Mouse (Mus musculus): ENCODE results near the gene Ten1. TPM values are rescaled to one million over a fixed set of nuclear protein-coding genes. Genes with fewer than 3 reads are reported as not detected.

Gene Ten1
- total RNA-seq, 1 experiment, result 19.1 TPM

DNA sequence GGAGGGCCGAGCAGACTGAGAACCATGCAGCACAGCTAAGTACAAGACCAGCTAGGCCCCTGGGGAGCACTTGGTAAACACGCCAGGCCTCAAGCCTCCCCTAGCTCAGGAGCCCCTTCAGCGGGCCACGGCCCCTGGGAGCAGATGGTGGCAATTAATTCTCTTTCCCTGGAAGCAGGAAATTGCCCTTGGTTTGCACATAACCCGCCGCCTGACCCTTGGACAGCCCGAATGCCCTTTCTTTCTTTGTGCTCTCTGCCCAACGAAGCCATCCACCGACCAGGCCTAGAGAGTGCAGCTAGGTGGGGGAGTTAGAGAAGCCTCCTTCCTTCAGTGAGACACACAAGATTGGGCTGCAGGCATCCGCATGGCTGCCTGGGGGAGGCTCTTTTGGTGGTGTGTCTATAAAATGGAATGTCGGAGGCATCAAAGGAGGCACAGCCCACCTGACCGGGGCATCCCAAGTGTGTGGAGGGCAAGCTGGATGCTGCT lies 43.1 kb downstream of the Ten1 start:
- Histone ChIP-seq H3K4me1 (ENCODE audit: control insufficient read depth in 2 of 2, insufficient read depth in 2 of 2, low read length in 2 of 2, poor library complexity in 1 of 2) (peaks cover 2 to 12% of the 10 kb centered on the region in 2 experiments; a peak in 1 of 4 replicates), H3K9me3 (ENCODE audit: control insufficient read depth, insufficient read depth, low read depth, low read length) (no peaks in the 10 kb centered on the region), H3K9ac (ENCODE audit: insufficient read depth, low read depth, low read length, poor library complexity, severe bottlenecking) (peak overlapping the region; percentile 27; the same call in 1 of the 2 replicates), H3K27ac (ENCODE audit: insufficient read depth, low read depth, low read length, poor library complexity, severe bottlenecking) (no peak overlapping the region), H3K4me3 (ENCODE audit: insufficient read depth in 1 of 2, low read depth in 1 of 2, low read length in 2 of 2, poor library complexity in 1 of 2, severe bottlenecking in 1 of 2) (peak overlapping the region in 1 of 2 experiments; percentile 24; a peak in 1 of 4 replicates), H3K36me3 (ENCODE audit: control insufficient read depth, insufficient read depth, low read length, poor library complexity, severe bottlenecking) (peaks cover 23% of the 10 kb centered on the region)
- no peak for TF ChIP-seq ZC3H11A (IDR thresholded peaks at IDR 0.05; ENCODE audit: borderline replicate concordance, low read depth, low read length)
- TF ChIP-seq ZNF384 (IDR thresholded peaks at IDR 0.05; ENCODE audit: low read depth, low read length), result no peak
- TF ChIP-seq CHD2 (IDR thresholded peaks at IDR 0.05; ENCODE audit: low read depth, low read length), result no peak
- TF ChIP-seq HCFC1 (IDR thresholded peaks at IDR 0.05; ENCODE audit: borderline replicate concordance, insufficient read depth, low read length), result no peak
- TF ChIP-seq MAFK (IDR thresholded peaks at IDR 0.05; ENCODE audit: insufficient read depth, low read depth, low read length), result no peak
- no peak for DNase-seq (ENCODE audit: low read depth, low spot score)
- in situ Hi-C loops (cut with MboI; ENCODE audit: low sequenced_read_pairs in 2 of 2, unreplicated experiment in 2 of 2), result no loop called here

- TF ChIP-seq ZNF384 (IDR thresholded peaks at IDR 0.05; ENCODE audit: low read depth, low read length), result no peak
- TF ChIP-seq MAFK (IDR thresholded peaks at IDR 0.05; ENCODE audit: insufficient read depth, low read depth, low read length), result no peak
- no peak for TF ChIP-seq CHD2 (IDR thresholded peaks at IDR 0.05; ENCODE audit: low read depth, low read length)
- no peak for TF ChIP-seq HCFC1 (IDR thresholded peaks at IDR 0.05; ENCODE audit: borderline replicate concordance, insufficient read depth, low read length)
- no peak for TF ChIP-seq ZC3H11A (IDR thresholded peaks at IDR 0.05; ENCODE audit: borderline replicate concordance, low read depth, low read length)
- Histone ChIP-seq H3K36me3 (ENCODE audit: control insufficient read depth, insufficient read depth, low read length, poor library complexity, severe bottlenecking) (peaks cover 44% of the 10 kb centered on the region), H3K9ac (ENCODE audit: insufficient read depth, low read depth, low read length, poor library complexity, severe bottlenecking) (no peak overlapping the region), H3K27ac (ENCODE audit: insufficient read depth, low read depth, low read length, poor library complexity, severe bottlenecking) (peak overlapping the region; percentile 24; the same call in 1 of the 2 replicates), H3K9me3 (ENCODE audit: control insufficient read depth, insufficient read depth, low read depth, low read length) (no peaks in the 10 kb centered on the region), H3K4me3 (ENCODE audit: insufficient read depth in 1 of 2, low read depth in 1 of 2, low read length in 2 of 2, poor library complexity in 1 of 2, severe bottlenecking in 1 of 2) (no peak overlapping the region), H3K4me1 (ENCODE audit: control insufficient read depth in 2 of 2, insufficient read depth in 2 of 2, low read length in 2 of 2, poor library complexity in 1 of 2) (peaks cover 6 to 25% of the 10 kb centered on the region in 2 experiments; a peak in 2 of 4 replicates)
- DNase-seq (ENCODE audit: low read depth, low spot score), result no peak
- in situ Hi-C loops (cut with MboI; ENCODE audit: low sequenced_read_pairs in 2 of 2, unreplicated experiment in 2 of 2), result no loop called here
Measured at GRCm38 (mm10) chr11:116244580-116244979, 45.9 kb downstream of the Ten1 start.

GRCm38 (mm10) chr11:116245616-116246015 lies 47.0 kb downstream of the Ten1 start:
- DNase-seq (ENCODE audit: low read depth, low spot score), result no peak
- Histone ChIP-seq H3K4me1 (ENCODE audit: control insufficient read depth in 2 of 2, insufficient read depth in 2 of 2, low read length in 2 of 2, poor library complexity in 1 of 2) (peaks cover 6 to 25% of the 10 kb centered on the region in 2 experiments; a peak in 2 of 4 replicates), H3K9ac (ENCODE audit: insufficient read depth, low read depth, low read length, poor library complexity, severe bottlenecking) (no peak overlapping the region), H3K36me3 (ENCODE audit: control insufficient read depth, insufficient read depth, low read length, poor library complexity, severe bottlenecking) (peaks cover 53% of the 10 kb centered on the region), H3K9me3 (ENCODE audit: control insufficient read depth, insufficient read depth, low read depth, low read length) (no peaks in the 10 kb centered on the region), H3K27ac (ENCODE audit: insufficient read depth, low read depth, low read length, poor library complexity, severe bottlenecking) (no peak overlapping the region), H3K4me3 (ENCODE audit: insufficient read depth in 1 of 2, low read depth in 1 of 2, low read length in 2 of 2, poor library complexity in 1 of 2, severe bottlenecking in 1 of 2) (no peak overlapping the region)
- TF ChIP-seq CHD2 (IDR thresholded peaks at IDR 0.05; ENCODE audit: low read depth, low read length) (no peak), HCFC1 (IDR thresholded peaks at IDR 0.05; ENCODE audit: borderline replicate concordance, insufficient read depth, low read length) (no peak), ZNF384 (IDR thresholded peaks at IDR 0.05; ENCODE audit: low read depth, low read length) (no peak), ZC3H11A (IDR thresholded peaks at IDR 0.05; ENCODE audit: borderline replicate concordance, low read depth, low read length) (no peak), MAFK (IDR thresholded peaks at IDR 0.05; ENCODE audit: insufficient read depth, low read depth, low read length) (no peak)
- in situ Hi-C loops (cut with MboI; ENCODE audit: low sequenced_read_pairs in 2 of 2, unreplicated experiment in 2 of 2), result no loop called here

DNA sequence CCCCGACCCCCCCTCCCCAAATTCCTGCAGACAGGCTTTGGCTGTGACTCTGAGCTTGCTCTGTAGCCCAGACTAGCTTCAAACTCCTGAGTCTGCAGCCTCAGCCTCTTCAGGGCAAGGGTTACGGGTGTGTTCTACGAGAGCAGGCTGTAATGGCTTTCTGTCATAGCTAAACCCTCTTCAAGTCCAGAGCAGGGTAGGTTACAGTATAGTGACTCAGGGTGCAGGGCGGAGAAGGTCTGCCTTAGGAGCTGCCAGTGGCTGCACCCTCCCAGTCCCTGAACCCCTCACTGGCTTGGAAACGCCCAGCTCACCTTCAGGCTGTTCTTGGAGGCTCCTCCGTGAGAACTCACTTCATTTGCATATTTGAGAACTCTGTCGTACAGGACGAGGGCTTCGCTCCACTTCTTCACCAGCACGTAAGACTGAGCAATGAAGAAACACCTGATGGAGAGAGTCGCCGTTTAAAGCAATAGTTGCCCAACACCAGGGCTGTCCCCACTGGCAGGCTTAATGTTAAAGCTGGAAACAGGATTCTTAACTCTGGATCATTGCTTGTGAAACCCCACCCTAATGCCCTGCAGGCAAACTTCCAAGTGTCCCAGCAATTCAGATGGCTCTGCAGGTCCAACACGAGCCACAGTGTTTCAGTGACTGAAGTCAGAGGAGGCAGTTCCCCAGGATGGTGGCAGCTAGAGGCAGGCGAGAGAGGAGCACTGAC lies 49.0 kb downstream of the Ten1 start:
- in situ Hi-C loops (cut with MboI; ENCODE audit: low sequenced_read_pairs in 2 of 2, unreplicated experiment in 2 of 2), result no loop called here
- no peak for TF ChIP-seq CHD2 (IDR thresholded peaks at IDR 0.05; ENCODE audit: low read depth, low read length)
- H3K4me1 ChIP-seq (ENCODE audit: control insufficient read depth in 2 of 2, insufficient read depth in 2 of 2, low read length in 2 of 2, poor library complexity in 1 of 2), result peaks cover 6 to 19% of the 10 kb centered on the region in 2 experiments; a peak in 2 of 4 replicates
- H3K27ac ChIP-seq (ENCODE audit: insufficient read depth, low read depth, low read length, poor library complexity, severe bottlenecking), result no peak overlapping the region
- H3K9me3 ChIP-seq (ENCODE audit: control insufficient read depth, insufficient read depth, low read depth, low read length), result no peaks in the 10 kb centered on the region
- peaks cover 68% of the 10 kb centered on the region for H3K36me3 ChIP-seq (ENCODE audit: control insufficient read depth, insufficient read depth, low read length, poor library complexity, severe bottlenecking)
- no peak for DNase-seq (ENCODE audit: low read depth, low spot score)
- no peak overlapping the region for H3K9ac ChIP-seq (ENCODE audit: insufficient read depth, low read depth, low read length, poor library complexity, severe bottlenecking)
- no peak overlapping the region for H3K4me3 ChIP-seq (ENCODE audit: insufficient read depth in 1 of 2, low read depth in 1 of 2, low read length in 2 of 2, poor library complexity in 1 of 2, severe bottlenecking in 1 of 2)

Data from ES-E14 (cell line).